Mouse (Mus musculus) midbrain, embryonic 15.5 days (tissue): Measurements from ENCODE around the gene Ubr3. TPM values are rescaled to one million over a fixed set of nuclear protein-coding genes. Genes with fewer than 3 reads are reported as not detected.

Experiments used
- ATAC-seq: fragments of 200-750 bp; cut with Nextera tagmentation; replicated peaks from 2 replicates; pipeline ENCODE4 v1.8.0; 2017; ENCODE audit warnings: moderate TSS enrichment
- H3K27ac ChIP-seq: fragments of 300-500 bp; sonication (generic); 2 replicates; pipeline ENCODE4 v1.5.1; 2015; ENCODE audit warnings: mild to moderate bottlenecking, inconsistent platforms
- H3K27me3 ChIP-seq: fragments of 300-500 bp; sonication (generic); replicated peaks from 2 replicates; pipeline ENCODE4 v1.6.1; 2015; ENCODE audit warnings: inconsistent platforms
- H3K36me3 ChIP-seq: fragments of 300-500 bp; sonication (generic); replicated peaks from 2 replicates; pipeline ENCODE4 v1.6.1; 2015; ENCODE audit warnings: inconsistent platforms
- H3K4me1 ChIP-seq: fragments of 300-500 bp; sonication (generic); 2 replicates; pipeline ENCODE4 v1.6.1; 2015; ENCODE audit warnings: inconsistent platforms
- H3K4me2 ChIP-seq: fragments of 300-500 bp; sonication (generic); 2 replicates; pipeline ENCODE4 v1.6.1; 2015; ENCODE audit warnings: inconsistent platforms, mild to moderate bottlenecking, moderate library complexity
- H3K4me3 ChIP-seq: fragments of 300-500 bp; sonication (generic); 2 replicates; pipeline ENCODE4 v1.5.1; 2015; ENCODE audit warnings: mild to moderate bottlenecking, inconsistent platforms
- H3K9ac ChIP-seq: fragments of 300-500 bp; sonication (generic); 2 replicates; pipeline ENCODE4 v1.6.1; 2015; ENCODE audit warnings: mild to moderate bottlenecking, inconsistent platforms
- H3K9me3 ChIP-seq: fragments of 300-500 bp; sonication (generic); 2 replicates; pipeline ENCODE4 v1.6.1; 2016; ENCODE audit warnings: inconsistent platforms
- WGBS: fragments of 180-500 bp; shearing (Covaris S2); methylation state at CpG from one replicate; pipeline ENCODE4 v1.1.7; 2015; ENCODE audit warnings: mixed read lengths; 5-methylcytosine and 5-hydroxymethylcytosine counted together
- polyA plus RNA-seq: library from polyadenylated mRNA; unstranded; fragments of >200 nt; fragmentation: Nextera tagmentation; extraction: Ambion mirVana; gene quantifications from 2 replicates; pipeline ENCODE4 v1.2.1, GENCODE M21; 2015

The Ubr3 gene
- polyA plus RNA-seq, 1 experiment from 2014 or later = 19.8 TPM

DNA sequence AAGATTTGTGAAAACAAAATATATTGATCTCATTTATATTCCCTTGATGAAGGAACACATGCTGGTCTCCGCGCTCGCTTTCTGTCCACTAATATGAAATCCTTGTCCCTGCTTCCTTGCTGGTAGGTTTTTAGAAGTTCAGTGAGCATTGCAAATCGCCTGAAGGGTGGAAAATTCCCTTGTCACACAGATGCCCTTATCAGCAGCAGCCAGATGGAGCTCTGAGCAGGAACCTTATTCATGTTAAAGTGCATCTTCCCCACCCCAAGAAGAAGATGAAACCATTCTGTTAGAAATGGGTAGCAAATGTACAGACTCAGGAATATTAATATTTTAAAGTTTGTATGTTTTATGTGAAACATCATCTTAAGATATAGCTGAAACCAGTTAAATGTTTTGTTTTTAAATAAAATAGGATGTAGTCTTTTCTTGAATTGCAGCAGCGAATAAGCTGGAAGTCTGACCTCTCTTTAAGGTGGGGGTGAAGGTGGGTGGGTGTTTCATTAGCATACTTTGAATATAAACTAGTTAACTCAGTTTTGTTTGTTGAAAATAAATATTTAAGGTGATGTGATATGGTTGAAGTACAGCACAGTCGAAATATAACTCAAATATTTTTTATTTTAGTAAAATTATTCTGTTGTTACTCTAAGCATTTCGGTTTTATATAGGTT, 102.2 kb downstream of the Ubr3 start:
- 0 out of 2 replicates have a peak overlapping the region, but pooled peaks have one; percentile 41 for H3K27ac ChIP-seq
- no peaks in the 10 kb centered on the region for H3K9me3 ChIP-seq
- no peak overlapping the region for H3K4me3 ChIP-seq
- no peak overlapping the region for H3K9ac ChIP-seq
- ATAC-seq = peak; percentile 52; the same call in 1 of the 2 replicates
- H3K4me2 ChIP-seq = no peak overlapping the region
- no peaks in the 10 kb centered on the region for H3K27me3 ChIP-seq
- no peaks in the 10 kb centered on the region for H3K4me1 ChIP-seq
- 58% methylated on average over 7 of the region's 7 CpGs for WGBS
- H3K36me3 ChIP-seq = peaks cover 6% of the 10 kb centered on the region; the same call in 1 of the 2 replicates

DNA sequence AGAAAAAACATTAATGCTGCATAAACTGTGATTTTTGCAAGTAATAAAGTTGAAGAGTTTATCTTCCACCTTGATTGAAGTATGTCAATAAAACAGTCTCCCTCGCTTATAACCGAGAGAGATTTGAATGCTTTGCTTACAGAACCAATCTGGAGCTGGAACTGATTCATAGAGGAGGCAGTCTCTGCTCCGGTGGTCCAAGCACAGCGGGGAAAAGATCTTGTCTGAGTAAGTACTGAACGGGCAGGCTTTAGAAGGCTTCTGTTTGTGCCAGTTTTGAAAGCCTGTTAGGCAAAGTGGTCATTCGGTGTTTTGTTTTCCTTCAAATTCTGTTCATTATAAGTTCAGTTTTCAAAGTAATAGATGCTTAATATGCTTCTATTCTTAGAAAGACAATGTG, 103.3 kb downstream of the Ubr3 start:
- Histone ChIP-seq H3K4me2 (no peak overlapping the region), H3K4me1 (no peaks in the 10 kb centered on the region), H3K9me3 (no peaks in the 10 kb centered on the region), H3K4me3 (no peak overlapping the region), H3K27me3 (no peaks in the 10 kb centered on the region), H3K36me3 (peaks cover 9% of the 10 kb centered on the region; the same call in 1 of the 2 replicates), H3K9ac (no peak overlapping the region), H3K27ac (no peak overlapping the region)
- 57% methylated on average over 6 of the region's 6 CpGs for WGBS
- no peak for ATAC-seq

DNA sequence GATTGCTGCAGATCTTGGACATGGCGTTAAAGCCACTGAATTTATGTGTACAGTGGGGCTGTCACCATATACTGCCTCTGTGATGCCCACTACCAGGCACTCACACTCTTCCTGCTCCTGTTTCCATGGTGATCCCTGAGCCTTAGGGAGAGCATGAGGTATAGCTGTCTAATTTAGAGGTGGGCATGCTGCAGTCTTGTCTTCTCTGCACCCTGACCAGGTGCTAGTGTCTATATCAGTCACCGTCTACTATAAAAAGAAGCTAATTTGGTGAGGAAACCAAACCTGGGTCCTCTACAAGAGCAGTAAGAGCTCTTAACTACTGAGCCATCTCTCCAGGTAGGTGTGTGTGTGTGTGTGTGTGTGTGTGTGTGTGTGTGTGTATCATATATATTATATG, 109.4 kb downstream of the Ubr3 start:
- 90% methylated on average over 2 of the region's 2 CpGs for WGBS
- H3K4me1 ChIP-seq = no peaks in the 10 kb centered on the region
- no peak overlapping the region for H3K4me3 ChIP-seq

DNA sequence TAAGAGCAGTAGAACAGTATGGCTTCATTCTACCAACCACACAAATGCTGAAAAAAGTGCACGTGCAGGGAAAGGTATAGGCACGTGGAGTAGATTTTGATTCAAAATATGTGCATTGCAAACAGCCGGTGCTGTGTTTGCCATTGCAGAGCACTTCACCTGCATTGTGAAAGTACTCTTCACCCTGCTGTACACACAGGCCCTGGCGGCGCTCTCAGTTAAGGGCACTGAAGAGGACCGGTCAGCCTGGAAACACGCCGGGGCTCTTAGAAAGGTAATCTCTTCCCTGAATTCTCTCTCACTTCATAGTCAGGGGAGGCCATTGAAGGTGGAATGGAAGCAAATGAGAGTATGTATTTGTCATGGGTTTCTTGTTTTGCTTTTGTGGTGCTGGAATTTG, 115.9 kb downstream of the Ubr3 start:
- H3K36me3 ChIP-seq = peaks cover 12% of the 10 kb centered on the region; the same call in 1 of the 2 replicates
- WGBS = 93% methylated on average over 8 of the region's 8 CpGs
- H3K9me3 ChIP-seq = no peaks in the 10 kb centered on the region

More for the DNA sequence above, 109.4 kb downstream of the Ubr3 start:
- H3K9ac ChIP-seq = no peak overlapping the region
- no peak overlapping the region for H3K4me2 ChIP-seq
- H3K36me3 ChIP-seq = peaks cover 10% of the 10 kb centered on the region; the same call in 1 of the 2 replicates
- no peaks in the 10 kb centered on the region for H3K27me3 ChIP-seq
- ATAC-seq = no peak; the same call in 1 of the 2 replicates
- H3K27ac ChIP-seq = no peak overlapping the region
- H3K9me3 ChIP-seq = no peaks in the 10 kb centered on the region

DNA sequence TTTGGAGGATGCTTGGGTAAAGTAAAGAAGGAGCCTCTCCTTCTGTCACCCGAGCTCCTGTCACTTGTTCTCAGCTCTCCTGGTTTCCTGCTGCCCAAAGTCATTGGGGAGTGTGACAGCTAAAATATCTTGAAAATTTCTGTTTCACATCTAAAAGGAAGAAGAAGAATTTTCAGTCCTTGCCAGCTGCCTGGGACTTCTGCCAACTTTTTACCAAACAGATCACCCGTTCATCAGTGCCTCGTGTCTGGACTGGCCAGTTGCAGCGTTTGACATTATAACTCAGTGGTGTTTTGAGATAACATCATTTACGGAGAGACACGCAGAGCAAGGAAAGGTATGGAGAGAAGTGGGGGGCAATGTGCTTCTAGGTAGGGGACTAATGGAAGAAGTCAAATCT, 121.2 kb downstream of the Ubr3 start:
- Histone ChIP-seq H3K9me3 (no peaks in the 10 kb centered on the region), H3K9ac (no peak overlapping the region), H3K36me3 (peaks cover 20% of the 10 kb centered on the region; the same call in 1 of the 2 replicates), H3K4me1 (no peaks in the 10 kb centered on the region), H3K4me2 (no peak overlapping the region), H3K4me3 (no peak overlapping the region), H3K27me3 (no peaks in the 10 kb centered on the region), H3K27ac (no peak overlapping the region)
- 85% methylated on average over 6 of the region's 6 CpGs for WGBS
- ATAC-seq = no peak

More for the DNA sequence above, 115.9 kb downstream of the Ubr3 start:
- Histone ChIP-seq H3K4me1 (no peaks in the 10 kb centered on the region), H3K27me3 (no peaks in the 10 kb centered on the region), H3K4me3 (no peak overlapping the region), H3K4me2 (no peak overlapping the region), H3K27ac (no peak overlapping the region), H3K9ac (no peak overlapping the region)
- ATAC-seq = no peak

DNA sequence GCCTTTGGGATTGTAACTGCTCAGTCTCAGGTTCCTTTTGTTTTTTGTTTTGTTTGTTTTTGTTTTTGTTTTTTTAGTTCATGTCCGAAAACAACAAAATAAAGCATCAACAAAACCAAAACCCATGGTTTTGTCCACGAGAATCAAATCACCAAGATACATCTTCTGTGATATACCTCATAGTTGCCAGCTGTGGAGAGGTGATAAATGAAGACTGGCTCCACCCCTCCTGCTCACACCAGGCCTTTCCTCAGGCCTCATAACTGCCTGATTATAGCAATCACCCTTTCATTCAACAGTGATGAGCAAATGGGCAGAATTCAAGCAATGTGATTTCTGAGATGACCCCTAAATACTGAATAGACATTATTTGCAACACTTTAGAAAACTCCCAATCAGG, 127.4 kb downstream of the Ubr3 start:
- peaks cover 13% of the 10 kb centered on the region; the same call in 1 of the 2 replicates for H3K36me3 ChIP-seq
- no peak overlapping the region for H3K4me2 ChIP-seq
- no peaks in the 10 kb centered on the region for H3K9me3 ChIP-seq
- H3K4me1 ChIP-seq = no peaks in the 10 kb centered on the region
- H3K27ac ChIP-seq = no peak overlapping the region
- no peak for ATAC-seq
- no peaks in the 10 kb centered on the region for H3K27me3 ChIP-seq
- H3K4me3 ChIP-seq = no peak overlapping the region
- no peak overlapping the region for H3K9ac ChIP-seq
- WGBS = 91% methylated on average over 2 of the region's 2 CpGs

DNA sequence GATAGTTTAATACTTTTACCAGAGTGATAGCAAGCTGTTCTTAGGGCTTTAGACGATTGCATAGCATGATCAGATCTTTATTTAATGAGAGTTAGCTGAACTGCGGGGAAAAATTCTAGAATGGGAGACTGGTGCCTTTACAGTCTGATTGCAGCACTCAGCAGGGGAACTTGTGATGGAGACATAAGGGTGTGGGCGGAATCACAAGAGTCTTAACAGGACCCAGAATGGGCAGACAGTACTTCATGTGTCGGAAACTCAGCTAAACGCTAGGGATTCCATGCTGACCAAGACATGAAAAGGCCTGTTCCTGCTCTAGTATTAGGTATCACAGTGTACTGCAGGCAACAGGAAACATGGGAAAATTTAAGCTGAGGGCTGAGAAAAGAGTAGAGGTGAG, 128.7 kb downstream of the Ubr3 start:
- Histone ChIP-seq H3K27ac (no peak overlapping the region), H3K4me3 (no peak overlapping the region), H3K9ac (no peak overlapping the region), H3K36me3 (0 out of 2 replicates have a peak, but pooled peaks cover 9% of the 10 kb centered on the region), H3K4me1 (no peaks in the 10 kb centered on the region), H3K9me3 (no peaks in the 10 kb centered on the region), H3K27me3 (no peaks in the 10 kb centered on the region), H3K4me2 (no peak overlapping the region)
- no peak for ATAC-seq
- WGBS = 95% methylated on average over 5 of the region's 5 CpGs

DNA sequence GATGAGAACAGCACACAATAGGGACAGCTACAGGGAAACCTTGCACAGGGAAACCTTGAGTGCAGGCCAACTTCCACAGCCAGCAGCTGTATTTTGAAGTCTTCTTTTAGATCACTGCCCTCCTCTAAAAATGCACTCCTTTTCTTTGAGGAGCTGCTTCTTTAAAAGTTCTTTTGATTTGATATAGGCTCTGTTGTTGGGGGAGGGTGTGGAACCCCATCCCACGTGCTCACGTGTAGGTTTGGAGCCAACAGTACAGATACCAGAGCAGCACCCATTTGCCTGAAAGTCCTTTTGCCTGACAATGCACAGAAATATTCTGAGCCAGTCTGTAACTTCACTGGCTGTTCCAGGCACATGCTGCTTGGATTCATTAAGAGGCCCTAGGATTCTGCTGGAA, 134.4 kb downstream of the Ubr3 start:
- Histone ChIP-seq H3K4me2 (no peak overlapping the region), H3K9ac (no peak overlapping the region), H3K4me1 (no peaks in the 10 kb centered on the region), H3K36me3 (0 out of 2 replicates have a peak, but pooled peaks cover 3% of the 10 kb centered on the region), H3K27ac (no peak overlapping the region), H3K27me3 (no peaks in the 10 kb centered on the region), H3K4me3 (no peak overlapping the region), H3K9me3 (no peaks in the 10 kb centered on the region)
- no peak for ATAC-seq
- 87% methylated on average over 2 of the region's 2 CpGs for WGBS

DNA sequence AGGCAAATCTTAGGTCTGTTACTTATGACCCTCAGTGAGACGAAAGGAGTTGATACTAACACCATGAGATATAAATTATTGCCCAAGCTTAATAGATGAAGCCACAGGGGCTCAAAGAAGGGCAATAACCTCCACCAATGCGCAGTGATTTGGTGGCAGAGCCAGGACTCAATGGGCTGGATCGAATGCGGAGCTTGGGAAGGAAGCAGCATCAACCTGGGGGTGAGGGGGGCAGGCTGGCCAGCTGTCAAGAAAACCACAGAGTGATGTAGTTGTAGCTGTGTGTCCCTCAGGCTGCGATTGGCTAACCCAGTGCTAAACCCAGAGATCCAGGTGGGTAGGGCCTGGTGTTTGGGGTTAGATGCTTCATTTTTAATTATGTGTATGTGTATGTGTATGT, 137.8 kb downstream of the Ubr3 start:
- Histone ChIP-seq H3K27me3 (no peaks in the 10 kb centered on the region), H3K4me2 (no peak overlapping the region), H3K4me1 (peaks cover 9% of the 10 kb centered on the region; the same call in 1 of the 2 replicates), H3K27ac (no peak overlapping the region), H3K9ac (no peak overlapping the region), H3K9me3 (no peaks in the 10 kb centered on the region), H3K4me3 (no peak overlapping the region), H3K36me3 (no peaks in the 10 kb centered on the region)
- no peak for ATAC-seq
- 63% methylated on average over 5 of the region's 5 CpGs for WGBS

DNA sequence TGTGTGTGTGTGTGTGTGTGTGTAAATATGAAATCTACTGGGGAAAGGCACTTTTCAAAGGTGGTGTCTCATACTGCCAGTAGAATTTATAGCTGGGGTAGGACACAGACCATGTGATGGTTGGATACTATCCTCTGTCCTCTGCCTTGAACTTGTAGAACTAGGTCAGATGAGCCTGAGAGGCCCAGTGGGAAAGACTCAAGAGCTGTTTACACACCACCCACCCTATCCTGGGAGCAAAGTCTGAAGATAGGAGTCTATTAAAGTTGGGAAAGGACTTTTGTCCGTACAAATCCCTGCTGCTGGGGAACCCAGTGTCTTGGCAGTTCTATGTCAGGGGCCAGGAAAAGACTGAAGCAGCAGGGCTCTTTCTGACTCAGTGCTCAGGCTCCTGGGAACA, 138.3 kb downstream of the Ubr3 start:
- Histone ChIP-seq H3K27ac (no peak overlapping the region), H3K9ac (no peak overlapping the region), H3K4me1 (peaks cover 9% of the 10 kb centered on the region; the same call in 1 of the 2 replicates), H3K4me2 (no peak overlapping the region), H3K36me3 (no peaks in the 10 kb centered on the region), H3K4me3 (no peak overlapping the region), H3K27me3 (no peaks in the 10 kb centered on the region), H3K9me3 (no peaks in the 10 kb centered on the region)
- 56% methylated on average over 1 of the region's 1 CpGs for WGBS
- no peak for ATAC-seq

DNA sequence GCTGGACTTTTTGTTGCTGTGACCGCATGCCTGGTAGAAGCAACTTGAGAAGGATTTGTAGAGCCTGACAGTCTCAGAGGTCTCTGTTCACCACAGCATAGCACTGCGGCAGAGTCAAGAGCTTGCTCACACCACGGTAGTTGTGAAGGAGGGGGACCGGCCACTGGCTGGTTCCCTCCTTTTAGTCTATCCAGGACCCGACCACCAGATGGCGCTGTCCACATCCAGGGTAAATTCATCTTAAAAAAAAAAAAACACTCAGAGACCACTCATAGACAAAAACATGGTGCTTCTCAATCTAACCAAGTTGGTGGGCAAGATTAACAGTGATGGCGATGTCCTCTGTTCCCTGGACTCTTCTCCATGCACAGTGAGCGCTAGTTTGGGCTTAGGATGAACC, 140.2 kb downstream of the Ubr3 start:
- 79% methylated on average over 8 of the region's 8 CpGs for WGBS
- H3K4me1 ChIP-seq = peaks cover 9% of the 10 kb centered on the region; the same call in 1 of the 2 replicates
- no peak overlapping the region for H3K4me2 ChIP-seq
- no peak overlapping the region for H3K4me3 ChIP-seq
- no peaks in the 10 kb centered on the region for H3K36me3 ChIP-seq
- no peak overlapping the region for H3K27ac ChIP-seq
- no peak overlapping the region for H3K9ac ChIP-seq
- no peaks in the 10 kb centered on the region for H3K27me3 ChIP-seq
- no peak for ATAC-seq
- no peaks in the 10 kb centered on the region for H3K9me3 ChIP-seq

DNA sequence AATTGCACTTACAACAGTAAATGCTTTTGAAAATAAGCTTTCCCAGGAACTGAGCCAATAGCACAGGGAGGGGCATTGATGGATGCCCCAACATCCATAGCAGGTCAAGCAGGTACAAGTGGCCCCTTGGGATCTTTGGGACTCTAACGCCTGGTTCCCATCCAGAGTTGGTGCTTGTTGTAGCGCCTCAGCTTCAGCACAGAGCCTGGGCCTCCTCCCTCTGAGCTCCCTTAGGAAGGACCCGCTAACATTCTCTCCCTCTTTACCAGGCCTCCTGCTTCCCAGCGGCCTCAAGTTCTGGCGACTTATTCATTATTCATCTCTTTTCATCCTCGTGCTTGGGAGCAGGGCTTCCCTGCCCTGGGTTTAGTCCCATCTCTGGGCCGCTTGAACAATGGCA, 141.7 kb downstream of the Ubr3 start, which contains the start of gene Myo3b:
Gene Myo3b, plus strand, starts transcription at position 375 of the 400 bp plus-strand sequence.
- WGBS = 16% methylated on average over 7 of the region's 7 CpGs
- ATAC-seq = no peak; the same call in 1 of the 2 replicates
- peak within 1 kb of the TSS; percentile 15; the same call in 1 of the 2 replicates for H3K4me2 ChIP-seq
- no peaks in the 10 kb centered on the region for H3K27me3 ChIP-seq
- no peaks in the 10 kb centered on the region for H3K9me3 ChIP-seq
- H3K27ac ChIP-seq = no peak within 1 kb of the TSS
- no peak within 1 kb of the TSS for H3K9ac ChIP-seq
- H3K36me3 ChIP-seq = no peaks in the 10 kb centered on the region
- no peak within 1 kb of the TSS for H3K4me3 ChIP-seq
- H3K4me1 ChIP-seq = peaks cover 9% of the 10 kb centered on the region; the same call in 1 of the 2 replicates

DNA sequence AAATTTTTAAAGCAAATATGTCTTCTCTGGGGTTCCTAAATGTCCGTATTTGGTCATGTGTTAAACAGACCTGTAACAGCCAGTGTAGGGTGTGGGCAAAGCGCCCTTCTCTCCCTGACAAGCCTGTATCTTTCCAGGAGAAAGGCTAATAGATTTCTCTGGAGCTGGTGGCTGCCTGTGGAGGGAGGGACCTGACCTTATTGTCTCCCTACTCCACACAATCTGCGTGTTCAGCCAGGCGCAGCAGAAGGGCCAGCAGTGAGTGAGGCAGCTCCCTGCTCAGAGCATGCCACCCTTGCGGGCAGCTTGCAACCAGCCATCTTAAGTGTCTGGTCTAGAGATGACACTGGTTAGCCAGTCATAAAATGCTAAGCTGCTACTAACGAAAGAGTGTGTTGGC, 147.4 kb downstream of the Ubr3 start:
- H3K27ac ChIP-seq = peak overlapping the region; percentile 4; the same call in 1 of the 2 replicates
- H3K36me3 ChIP-seq = no peaks in the 10 kb centered on the region
- H3K27me3 ChIP-seq = no peaks in the 10 kb centered on the region
- no peaks in the 10 kb centered on the region for H3K4me1 ChIP-seq
- H3K4me2 ChIP-seq = no peak overlapping the region
- no peak overlapping the region for H3K9ac ChIP-seq
- WGBS = 19% methylated on average over 6 of the region's 6 CpGs
- ATAC-seq = peak; percentile 66; the same call in 1 of the 2 replicates
- no peaks in the 10 kb centered on the region for H3K9me3 ChIP-seq
- no peak overlapping the region for H3K4me3 ChIP-seq
